Mouse (Mus musculus) lung, embryonic 16.5 days (tissue): ENCODE measurements at regions not wholly inside any gene's neighbourhood (a gene's known extent, or its start where the extent isn't known, plus 50 kb on each side); places are given as distances from the start of the nearest gene placed in this dataset.
A peak's percentile ranks its signal among the peaks of the same experiment; 100 is the strongest.
"Not testable (repeated sequence)": the region's sequence is repeated elsewhere in the genome, so short reads cannot be mapped to it uniquely, and the experiment has no call there.

Experiments
- ATAC-seq: fragments of 200-750 bp; cut with Nextera tagmentation; 2 replicates; pipeline ENCODE4 v1.8.0; 2017; ENCODE audit warnings: low read depth, mild to moderate bottlenecking, moderate library complexity
- H3K27ac ChIP-seq: fragments of 300-500 bp; sonication (generic); 2 replicates; pipeline ENCODE4 v1.5.1; 2014; ENCODE audit warnings: mild to moderate bottlenecking, control low read depth, low read length
- H3K27me3 ChIP-seq: fragments of 300-500 bp; sonication (generic); 2 replicates; pipeline ENCODE4 v1.6.1; 2014; ENCODE audit warnings: low read depth, low read length, mixed read lengths; ENCODE audit not compliant: control insufficient read depth, insufficient read depth
- H3K36me3 ChIP-seq: fragments of 300-500 bp; sonication (generic); 2 replicates; pipeline ENCODE4 v1.6.1; 2014; ENCODE audit warnings: low read length; ENCODE audit not compliant: control insufficient read depth, insufficient read depth
- H3K4me1 ChIP-seq: fragments of 300-500 bp; sonication (generic); replicated peaks from 2 replicates; pipeline ENCODE4 v1.6.1; 2014; ENCODE audit warnings: low read length, mixed read lengths; ENCODE audit not compliant: control insufficient read depth, insufficient read depth
- H3K4me2 ChIP-seq: fragments of 300-500 bp; sonication (generic); 2 replicates; pipeline ENCODE4 v1.6.1; 2014; ENCODE audit warnings: low read depth, low read length, control low read depth
- H3K4me3 ChIP-seq: fragments of 300-500 bp; sonication (generic); 2 replicates; pipeline ENCODE4 v1.5.1; 2014; ENCODE audit warnings: mild to moderate bottlenecking, low read length, control low read depth
- H3K9ac ChIP-seq: fragments of 300-500 bp; sonication (generic); 2 replicates; pipeline ENCODE4 v1.6.1; 2014; ENCODE audit warnings: low read length, control low read depth
- H3K9me3 ChIP-seq: fragments of 300-500 bp; sonication (generic); 2 replicates; pipeline ENCODE4 v1.6.1; 2016; ENCODE audit warnings: low read length; ENCODE audit not compliant: control insufficient read depth
- WGBS: fragments of 180-500 bp; shearing (Covaris S2); extraction: QIAGEN DNeasy Blood & Tissue Kit; methylation state at CpG from one replicate; pipeline ENCODE4 v1.1.7; 2014; 5-methylcytosine and 5-hydroxymethylcytosine counted together

DNA sequence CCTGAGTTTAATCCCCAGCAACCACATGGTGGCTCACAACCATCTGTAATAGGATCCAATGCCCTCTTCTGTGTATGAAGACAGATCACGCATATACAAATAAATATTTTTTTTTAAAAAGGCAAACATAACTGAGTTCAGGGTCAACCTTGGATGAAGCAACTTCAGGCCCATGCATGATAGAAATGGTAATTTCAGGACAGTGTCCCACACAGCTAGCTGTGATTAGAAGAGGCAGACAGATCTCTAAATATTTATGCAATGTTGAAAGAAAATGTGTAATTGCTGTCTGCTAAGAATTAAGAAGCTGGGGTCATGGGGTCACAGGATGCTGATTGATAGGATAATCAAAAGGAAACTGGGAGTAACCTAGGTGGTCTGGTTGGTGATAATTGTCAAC is 203.5 kb downstream of the AI429214 start:
- ATAC-seq = peak; percentile 49
- Histone ChIP-seq H3K4me2 (no peak overlapping the region), H3K9me3 (no peaks in the 10 kb centered on the region)

DNA sequence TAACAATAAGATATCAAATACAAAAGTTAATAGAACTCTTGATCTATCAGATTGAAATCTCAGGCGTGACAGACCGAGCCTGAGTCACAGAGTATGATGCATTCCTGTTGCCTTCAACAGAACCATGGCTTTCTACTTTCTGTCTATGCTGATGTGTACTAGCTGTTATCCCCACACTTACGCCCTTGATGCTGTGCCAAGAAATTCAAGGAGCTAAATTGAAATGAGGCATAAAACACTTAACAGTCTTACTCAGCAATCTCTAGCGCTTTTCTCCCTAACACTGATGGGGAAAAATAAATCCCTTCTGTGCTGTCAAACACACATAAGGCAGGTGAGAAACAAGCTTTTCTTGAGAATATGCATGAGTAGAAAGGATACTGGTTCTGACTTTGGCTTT is 222.5 kb downstream of the AI429214 start:
- Histone ChIP-seq H3K9me3 (no peaks in the 10 kb centered on the region), H3K4me2 (no peak overlapping the region), H3K4me1 (no peaks in the 10 kb centered on the region), H3K36me3 (no peaks in the 10 kb centered on the region), H3K4me3 (no peak overlapping the region), H3K27me3 (no peaks in the 10 kb centered on the region), H3K27ac (no peak overlapping the region), H3K9ac (no peak overlapping the region)
- WGBS = 70% methylated on average over 4 of the region's 4 CpGs
- no peak for ATAC-seq

More for the DNA sequence above, 203.5 kb downstream of the AI429214 start:
- Histone ChIP-seq H3K9ac (no peak overlapping the region), H3K27me3 (no peaks in the 10 kb centered on the region), H3K4me3 (no peak overlapping the region), H3K27ac (no peak overlapping the region), H3K4me1 (no peaks in the 10 kb centered on the region), H3K36me3 (no peaks in the 10 kb centered on the region)
- WGBS = 47% methylated on average over 1 of the region's 1 CpGs

DNA sequence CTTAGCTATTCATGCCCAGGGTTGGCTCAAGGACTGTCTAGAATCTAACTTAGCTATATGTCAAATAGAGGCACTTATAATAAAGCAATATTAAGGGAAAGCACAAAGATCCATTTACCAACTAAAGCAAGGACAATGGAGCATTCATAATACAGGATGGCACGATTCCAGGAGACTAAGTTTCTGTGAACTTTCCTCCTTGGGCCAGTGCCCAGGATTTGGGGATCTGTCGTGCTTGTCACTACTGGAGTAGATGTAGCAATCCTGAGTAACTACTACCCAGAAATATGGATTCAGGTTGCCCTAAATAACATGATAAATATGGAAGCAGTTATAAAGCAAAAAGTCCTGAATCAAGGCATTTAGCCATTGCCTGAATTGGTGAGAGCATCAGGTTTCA is 233.7 kb downstream of the AI429214 start:
- ATAC-seq = no peak
- Histone ChIP-seq H3K9me3 (no peaks in the 10 kb centered on the region), H3K4me1 (no peaks in the 10 kb centered on the region), H3K4me2 (no peak overlapping the region), H3K27me3 (no peaks in the 10 kb centered on the region), H3K36me3 (no peaks in the 10 kb centered on the region), H3K9ac (no peak overlapping the region), H3K27ac (no peak overlapping the region), H3K4me3 (no peak overlapping the region)
- WGBS = 46% methylated on average over 2 of the region's 2 CpGs

DNA sequence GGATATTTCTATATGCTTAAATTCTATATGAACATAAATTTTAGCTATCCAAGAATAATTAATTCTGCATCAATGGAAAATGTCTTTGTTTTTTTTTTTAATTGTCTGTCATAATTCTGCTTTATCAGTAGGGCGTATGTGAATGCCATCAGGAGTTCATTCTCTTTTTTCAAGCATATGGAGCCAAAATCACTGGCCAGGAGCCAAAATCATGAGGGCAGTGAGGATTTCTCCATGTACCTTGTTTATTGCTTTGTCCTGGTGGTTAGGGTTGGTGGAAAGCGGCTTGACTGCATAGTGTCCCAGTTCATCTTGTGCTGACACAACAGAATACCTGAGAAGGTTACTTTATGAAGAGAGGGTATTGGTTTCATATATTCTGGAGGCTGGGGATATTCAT is 243.9 kb downstream of the AI429214 start:
- H3K4me1 ChIP-seq = no peaks in the 10 kb centered on the region
- 80% methylated on average over 2 of the region's 2 CpGs for WGBS

DNA sequence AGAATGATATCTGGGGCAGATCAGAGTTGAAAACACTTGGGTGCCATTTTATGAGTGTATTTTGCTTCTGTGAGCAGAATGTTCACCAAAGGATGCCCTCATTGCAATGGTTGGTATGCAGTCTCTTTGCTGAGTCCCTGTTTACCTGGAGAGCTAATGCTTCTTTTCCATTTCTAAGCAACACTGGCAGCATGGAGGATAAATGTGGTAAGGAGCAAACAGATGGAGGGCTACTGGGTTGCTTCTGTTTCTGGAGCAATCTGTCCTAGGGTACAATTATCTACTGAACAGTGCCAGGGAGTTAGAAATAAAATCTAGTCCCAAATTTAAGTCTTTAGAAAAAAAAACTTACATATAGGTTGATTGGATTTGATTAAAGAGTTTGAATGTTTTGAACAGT is 245.9 kb downstream of the AI429214 start:
- ATAC-seq = no peak
- Histone ChIP-seq H3K4me3 (no peak overlapping the region), H3K4me1 (no peaks in the 10 kb centered on the region), H3K36me3 (no peaks in the 10 kb centered on the region), H3K27me3 (no peaks in the 10 kb centered on the region), H3K9me3 (no peaks in the 10 kb centered on the region), H3K27ac (no peak overlapping the region), H3K4me2 (no peak overlapping the region), H3K9ac (no peak overlapping the region)

More for the DNA sequence above, 243.9 kb downstream of the AI429214 start:
- Histone ChIP-seq H3K9ac (no peak overlapping the region), H3K27ac (no peak overlapping the region), H3K9me3 (no peaks in the 10 kb centered on the region), H3K4me2 (no peak overlapping the region), H3K36me3 (no peaks in the 10 kb centered on the region), H3K4me3 (no peak overlapping the region), H3K27me3 (no peaks in the 10 kb centered on the region)
- ATAC-seq = no peak

DNA sequence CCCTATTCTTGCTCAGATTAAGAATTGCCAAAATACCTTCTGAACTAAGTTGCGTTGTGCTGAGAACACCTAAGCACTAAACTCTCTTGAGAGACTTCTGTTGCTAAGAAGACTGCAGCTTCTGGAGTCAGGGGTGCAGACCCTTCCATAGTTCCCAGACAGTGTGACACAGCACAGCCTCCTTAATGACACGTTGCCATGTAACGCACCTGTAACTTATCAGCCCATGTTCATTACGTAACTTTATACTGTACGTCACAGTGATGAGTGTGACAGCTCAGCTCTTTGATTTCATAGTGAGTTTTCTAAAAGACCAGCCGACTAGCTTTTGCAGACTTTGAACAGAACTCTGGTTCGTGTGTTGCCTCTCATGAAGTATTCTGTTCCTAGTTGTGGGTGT is 257.8 kb downstream of the AI429214 start:
- H3K9ac ChIP-seq, H3K4me2 ChIP-seq, ATAC-seq, H3K36me3 ChIP-seq, H3K27me3 ChIP-seq, H3K4me1 ChIP-seq, H3K9me3 ChIP-seq, H3K4me3 ChIP-seq, H3K27ac ChIP-seq: not testable (repeated sequence)
- WGBS = 72% methylated on average over 7 of the region's 7 CpGs

DNA sequence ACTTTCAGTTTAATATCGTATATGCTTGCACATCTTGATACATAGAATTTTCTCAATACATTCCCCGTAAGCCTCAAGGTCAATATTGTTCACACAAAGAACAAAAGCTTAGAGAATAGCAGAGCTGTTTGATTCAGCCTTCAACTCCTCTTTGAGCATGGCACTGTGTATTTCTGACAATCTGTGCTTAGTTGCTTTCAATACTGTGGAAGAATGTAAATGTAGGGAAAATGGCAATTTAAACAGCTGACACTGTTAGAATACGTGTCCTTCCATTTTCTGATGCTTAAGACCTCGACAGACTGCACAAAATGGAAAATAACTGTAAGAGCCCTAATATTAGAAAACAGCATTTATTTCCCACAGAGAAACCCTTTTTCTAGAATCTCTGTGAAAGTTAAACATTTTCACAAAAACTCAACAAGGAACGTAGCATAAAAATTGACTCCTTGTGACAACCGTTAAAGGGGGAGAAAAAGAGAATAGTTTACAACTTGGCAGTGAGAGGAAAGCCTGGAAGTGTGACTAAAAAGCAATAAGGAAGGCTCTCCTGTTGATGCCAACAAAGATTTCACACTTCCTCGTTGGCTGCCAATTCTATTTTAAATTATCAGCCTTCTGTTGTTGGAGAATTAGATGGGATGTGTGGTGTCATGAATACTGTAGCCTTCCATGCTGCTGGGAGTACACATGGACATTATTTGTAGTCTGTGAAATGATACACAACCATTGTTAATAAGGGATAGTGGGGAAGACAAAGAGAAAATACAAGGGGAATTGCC is 297.9 kb downstream of the AI429214 start:
- Histone ChIP-seq H3K4me1 (no peaks in the 10 kb centered on the region), H3K27ac (no peak overlapping the region), H3K9ac (no peak overlapping the region), H3K4me3 (no peak overlapping the region), H3K9me3 (no peaks in the 10 kb centered on the region), H3K27me3 (no peaks in the 10 kb centered on the region), H3K4me2 (no peak overlapping the region), H3K36me3 (no peaks in the 10 kb centered on the region)
- 66% methylated on average over 7 of the region's 7 CpGs for WGBS
- ATAC-seq = no peak
